Mouse (Mus musculus) fat pad, adult 2 months (tissue): ENCODE measurements at regions not wholly inside any gene's neighbourhood (a gene's known extent, or its start where the extent isn't known, plus 50 kb on each side); places are given as distances from the start of the nearest gene placed in this dataset.

Experiments
- DNase-seq: peaks from one replicate; pipeline ENCODE4 v3.0.0-alpha.2; 2011; ENCODE audit warnings: low read depth, low spot score; ENCODE audit errors: extremely low read depth

DNA sequence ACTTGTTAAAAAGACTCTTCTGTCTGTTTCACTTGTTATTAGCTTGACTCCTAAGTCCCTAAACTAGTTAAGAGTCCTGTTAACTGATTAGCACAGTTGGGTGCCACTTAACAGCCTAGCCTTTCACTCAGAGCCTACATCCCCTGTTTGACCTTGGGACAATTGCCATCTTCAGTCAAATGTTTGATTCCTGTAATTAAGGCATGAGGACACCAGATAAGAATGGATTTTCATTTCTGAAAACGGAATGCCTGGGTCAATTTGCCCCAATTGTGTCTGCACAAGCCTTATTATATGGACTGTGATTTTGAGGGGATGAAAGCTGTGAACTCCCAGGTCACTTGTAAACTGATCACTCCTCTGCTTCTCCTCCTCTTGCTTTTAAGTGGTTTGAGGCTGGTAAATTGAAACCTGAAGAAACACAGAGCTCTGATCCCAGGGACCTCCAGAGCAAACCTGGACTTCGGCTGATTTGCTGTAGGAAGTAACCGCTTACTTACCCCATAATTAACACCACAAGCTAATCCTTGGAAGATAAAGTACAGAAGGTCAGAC is 171.8 kb upstream of the Nt5c1b start:
- no peak for DNase-seq

DNA sequence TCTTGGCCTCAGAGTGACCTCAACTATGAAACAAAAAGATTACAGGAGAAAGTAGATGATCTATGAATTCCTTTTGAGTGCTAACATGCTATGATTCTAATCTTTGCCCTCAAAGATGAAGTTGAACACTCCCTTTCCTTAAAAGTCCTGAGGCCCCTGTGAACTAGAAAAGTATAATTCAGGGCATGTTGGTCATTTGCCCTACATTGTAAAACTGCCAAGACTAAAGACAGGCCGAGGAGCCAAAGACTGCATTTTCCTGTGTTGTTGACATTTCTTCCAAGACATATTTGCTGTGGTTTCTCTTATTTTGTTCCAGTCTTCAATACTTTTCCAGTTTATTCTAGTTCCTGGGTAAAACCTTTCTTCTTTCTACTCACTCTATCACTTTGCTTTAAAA is 159.9 kb upstream of the Nt5c1b start:
- DNase-seq = no peak

DNA sequence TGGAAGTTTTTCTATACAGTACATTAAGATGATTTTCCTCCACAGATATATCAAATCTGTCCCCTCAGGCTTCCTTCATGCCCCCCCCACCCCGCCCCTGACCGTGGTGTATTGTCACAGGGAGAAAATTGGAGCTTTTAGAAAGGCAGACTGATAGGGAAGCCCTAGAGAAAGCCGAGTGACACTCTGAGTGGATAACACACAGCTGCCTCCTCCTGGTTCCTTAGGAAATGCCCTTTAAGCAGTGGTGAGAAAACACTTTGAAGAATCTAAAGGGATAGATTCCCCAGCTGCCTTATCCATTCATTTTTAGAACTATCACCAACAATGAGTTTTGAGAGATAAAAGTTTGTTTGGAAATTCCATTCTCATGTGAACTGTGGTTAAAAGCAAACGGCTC is 147.0 kb upstream of the Nt5c1b start:
- DNase-seq = no peak

DNA sequence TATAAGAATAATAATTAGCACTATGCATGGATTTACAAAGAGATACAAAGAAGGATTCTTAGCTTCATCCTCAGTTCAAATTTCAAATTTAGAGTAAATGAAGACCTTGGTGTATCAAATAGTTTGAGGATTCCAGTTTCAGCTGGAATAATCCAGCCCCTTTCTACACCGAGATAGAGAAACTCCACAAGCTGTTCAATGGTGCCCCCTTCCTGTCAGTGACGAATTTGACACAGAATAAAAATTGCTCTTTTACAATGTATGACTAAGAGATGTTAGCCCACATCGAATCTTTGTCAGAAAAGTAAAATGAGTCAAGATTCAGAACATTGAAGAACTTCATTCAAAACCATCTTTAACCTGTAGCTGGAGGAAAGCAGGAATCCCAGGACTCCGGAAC is 145.9 kb upstream of the Nt5c1b start:
- no peak for DNase-seq

DNA sequence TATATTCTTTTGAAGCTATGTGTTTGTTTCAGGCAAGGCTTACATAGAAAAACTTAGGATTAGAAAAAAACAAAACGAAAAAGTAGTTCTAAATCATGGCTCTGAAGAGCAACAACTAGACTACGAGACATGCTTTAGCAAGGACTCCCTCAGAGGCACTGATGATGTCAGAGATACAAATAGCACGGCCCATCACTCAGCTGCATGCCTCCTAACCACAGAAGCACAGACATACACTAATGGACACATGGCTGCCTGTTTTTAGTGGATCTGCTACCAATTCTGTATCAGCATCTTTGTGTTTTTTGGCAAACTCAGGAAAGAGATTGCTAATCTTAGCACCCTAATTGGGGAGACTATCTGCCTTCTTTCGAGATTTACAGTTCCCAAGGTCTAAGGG is 138.6 kb upstream of the Nt5c1b start:
- no peak for DNase-seq

DNA sequence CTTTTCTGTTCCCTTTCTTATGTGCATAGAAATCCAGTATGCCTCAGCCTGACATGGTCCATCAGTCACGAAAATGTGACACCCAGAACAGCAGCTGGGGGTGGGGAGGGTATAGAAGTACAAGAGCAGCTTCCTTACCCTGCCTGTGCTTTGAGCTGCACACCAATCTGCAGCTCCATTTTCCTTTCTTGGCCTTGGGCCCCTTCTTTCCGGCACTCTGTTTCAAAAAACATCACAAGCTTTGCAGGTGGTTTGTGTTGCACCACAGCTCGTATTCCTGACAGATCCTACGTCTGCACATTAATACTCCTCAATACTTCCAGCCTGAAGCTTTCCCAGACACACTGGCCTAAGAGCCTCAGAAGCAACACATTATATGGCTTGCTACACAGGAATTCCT is 138.1 kb upstream of the Nt5c1b start:
- no peak for DNase-seq

DNA sequence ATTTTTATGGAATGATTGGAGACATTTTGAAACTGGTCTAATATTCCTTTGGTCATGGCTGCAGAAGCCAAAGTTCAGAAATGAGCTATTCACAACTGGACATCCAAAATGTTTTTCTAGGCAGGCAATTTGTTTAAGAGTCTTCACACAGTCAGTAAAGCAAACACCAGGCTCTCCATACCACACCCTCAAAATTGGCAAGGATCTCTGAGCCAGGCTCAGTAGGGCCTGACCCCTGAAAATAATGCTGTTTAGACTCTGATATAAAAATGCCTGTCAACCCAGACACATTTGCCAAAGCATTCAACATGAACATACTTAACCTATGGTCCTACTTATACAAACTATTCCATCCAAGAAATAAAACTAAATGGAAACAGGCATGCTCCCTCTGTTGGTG is 121.7 kb upstream of the Nt5c1b start:
- DNase-seq = no peak

DNA sequence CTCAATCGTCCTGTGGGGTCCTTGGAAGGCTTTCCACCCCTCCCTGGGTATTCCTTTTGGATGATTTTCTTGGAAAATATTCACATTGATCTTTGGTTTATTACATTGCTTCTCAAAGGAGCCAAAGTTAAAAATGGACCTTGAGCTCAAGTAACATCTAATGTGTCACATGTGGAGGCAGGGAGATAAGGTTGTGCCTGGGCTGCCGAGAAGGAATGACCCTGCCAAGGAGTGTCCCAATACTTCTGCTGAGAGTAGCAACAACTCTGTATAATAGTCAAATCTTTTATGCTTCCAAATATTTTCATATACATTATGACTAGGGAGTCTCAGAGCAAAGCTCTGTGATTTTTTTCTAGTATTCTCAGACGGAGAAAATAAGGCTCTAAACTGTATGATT is 113.4 kb upstream of the Nt5c1b start:
- no peak for DNase-seq

DNA sequence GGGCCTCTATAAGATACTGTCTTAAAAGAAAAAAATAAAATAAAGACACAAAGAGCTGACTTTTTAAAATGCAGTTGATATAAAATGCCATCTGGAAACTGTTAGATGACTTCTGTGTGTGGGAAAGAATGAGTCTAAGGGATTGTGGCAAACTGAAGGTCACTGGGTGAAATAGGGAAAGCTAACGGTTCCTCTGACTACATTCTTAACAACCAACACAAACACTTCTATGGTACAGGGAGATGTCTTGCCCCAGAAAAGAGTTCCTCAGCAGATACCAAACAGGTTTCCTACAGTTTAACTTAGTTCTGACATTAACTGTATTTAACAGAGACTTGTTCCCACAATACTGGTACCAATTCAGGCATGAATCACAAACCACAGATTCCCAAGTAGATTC is 103.6 kb upstream of the Nt5c1b start:
- DNase-seq = no peak

DNA sequence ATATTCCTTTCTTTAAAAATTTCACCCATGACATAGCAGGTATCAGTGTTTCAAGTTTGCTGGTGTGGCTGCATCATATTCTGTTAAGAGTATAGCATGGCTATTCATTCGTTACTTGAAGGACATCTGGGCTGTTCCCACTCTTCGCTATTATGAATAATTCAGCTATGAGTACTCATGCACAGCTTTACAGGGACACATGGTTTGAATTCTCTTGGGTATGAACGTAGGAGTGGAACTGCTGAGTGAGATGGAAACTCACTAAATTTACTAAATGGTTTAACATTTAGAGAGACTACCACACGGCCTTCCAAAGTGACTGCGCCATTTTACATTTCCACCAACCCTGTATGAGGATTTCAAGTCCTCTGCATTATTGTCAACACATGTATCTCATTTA is 97.7 kb upstream of the Nt5c1b start:
- no peak for DNase-seq

DNA sequence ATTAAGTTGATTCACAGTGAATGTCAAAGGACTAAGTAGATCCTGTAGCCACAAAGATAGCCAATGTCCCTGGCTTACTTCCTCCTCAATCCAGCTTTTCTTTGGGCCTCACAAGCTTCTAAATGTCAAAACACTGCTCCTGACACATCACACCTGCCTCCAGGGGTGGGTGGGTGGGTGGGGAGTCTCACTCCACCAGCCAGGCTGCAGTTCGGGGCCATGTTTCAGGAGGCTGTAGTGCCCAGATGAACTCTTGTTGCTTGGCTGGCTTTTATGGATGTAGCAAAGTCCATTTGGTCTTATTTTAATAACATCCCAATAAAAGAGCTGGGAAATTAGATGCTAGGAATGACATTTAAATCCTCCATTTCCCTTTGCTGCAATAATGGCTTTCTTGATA is 94.5 kb upstream of the Nt5c1b start:
- DNase-seq = no peak

DNA sequence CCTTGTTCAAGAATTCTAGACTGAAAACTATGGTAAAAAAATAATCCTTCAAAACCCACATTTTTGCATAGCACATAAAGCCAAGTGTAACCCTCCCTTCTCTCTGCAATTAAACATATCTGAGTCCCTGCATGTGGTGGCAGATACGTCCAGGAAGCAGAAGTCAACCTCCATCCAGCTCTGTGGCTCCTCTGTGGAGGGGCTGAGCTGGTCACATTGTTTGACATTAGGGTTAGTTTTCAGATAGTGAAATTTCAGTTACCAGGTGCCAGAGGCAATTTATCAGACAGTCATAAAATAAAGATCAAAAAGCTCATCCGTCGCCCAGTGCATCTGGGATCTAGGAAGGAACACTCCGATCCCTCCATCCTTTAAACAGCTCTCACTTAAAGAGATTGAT is 77.1 kb upstream of the Nt5c1b start:
- no peak for DNase-seq

DNA sequence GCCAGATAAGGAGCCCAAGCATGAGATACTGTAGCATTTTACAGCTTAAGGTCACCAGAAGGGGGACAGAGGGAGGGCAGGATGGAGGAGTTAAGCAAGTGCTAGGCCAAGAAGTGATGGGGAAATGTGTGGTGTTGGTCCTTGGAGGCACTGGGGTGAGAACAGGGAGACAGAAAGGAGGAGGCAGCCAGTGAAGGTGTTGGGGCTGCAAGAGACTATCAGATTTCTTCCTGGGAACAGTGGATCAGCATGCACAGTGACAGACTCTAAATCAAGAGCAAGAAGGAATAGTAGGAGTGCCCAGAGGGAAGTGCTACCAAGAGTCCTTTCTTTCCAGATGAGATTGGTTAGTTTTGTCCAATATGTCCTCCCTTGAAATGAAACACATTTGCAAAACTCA is 63.8 kb upstream of the Nt5c1b start:
- no peak for DNase-seq
